Mouse (Mus musculus): ENCODE measurements around the gene Plekha4. TPM values are rescaled to one million over a fixed set of nuclear protein-coding genes. Genes with fewer than 3 reads are reported as not detected.

Gene Plekha4
- polyA plus RNA-seq, 1 experiment from 2014 or later = 1.4 TPM

DNA sequence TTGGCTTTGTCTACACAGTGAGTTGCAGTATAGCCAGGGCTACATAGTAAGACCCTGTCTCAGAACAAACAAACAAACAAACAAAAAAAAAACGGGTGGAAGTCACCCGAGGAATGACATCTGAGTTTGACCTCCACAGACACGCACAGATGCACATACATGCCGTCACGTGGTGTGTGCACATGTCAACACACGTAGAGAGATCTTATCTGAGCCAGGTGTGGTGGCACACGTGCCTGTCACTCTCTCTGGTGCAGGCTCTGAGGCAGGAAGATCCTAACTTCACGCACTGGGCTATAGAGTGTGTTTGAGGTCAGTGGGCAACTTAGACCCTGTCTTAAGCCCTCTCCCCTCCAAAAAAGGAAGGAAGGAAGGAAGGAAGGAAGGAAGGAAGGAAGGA lies 47.8 kb downstream of the Plekha4 start:
- Histone ChIP-seq H3K27ac (no peak overlapping the region), H3K4me3 (replicated peaks) (no peak overlapping the region), H3K4me1 (replicated peaks) (peaks cover 16% of the 10 kb centered on the region), H3K9ac (replicated peaks) (no peak overlapping the region), H3K4me2 (no peak overlapping the region), H3K27me3 (no peaks in the 10 kb centered on the region), H3K9me3 (no peaks in the 10 kb centered on the region), H3K36me3 (peaks cover 34% of the 10 kb centered on the region)
- no peak for ATAC-seq (ENCODE audit: insufficient number of reproducible peaks, insufficient read depth, low FRiP score, low TSS enrichment, low read depth)
- 78% methylated on average over 8 of the region's 8 CpGs for WGBS

- Histone ChIP-seq H3K4me1 (replicated peaks) (peaks cover 16% of the 10 kb centered on the region), H3K27ac (no peak overlapping the region), H3K9ac (replicated peaks) (no peak overlapping the region), H3K27me3 (no peaks in the 10 kb centered on the region), H3K4me3 (replicated peaks) (no peak overlapping the region), H3K4me2 (no peak overlapping the region), H3K9me3 (no peaks in the 10 kb centered on the region), H3K36me3 (peaks cover 36% of the 10 kb centered on the region)
- no peak for ATAC-seq (ENCODE audit: insufficient number of reproducible peaks, insufficient read depth, low FRiP score, low TSS enrichment, low read depth)
- WGBS = 85% methylated on average over 15 of the region's 15 CpGs
These were observed 48.6 kb downstream of the Plekha4 start for GRCm38 (mm10) chr7:45574472-45575379.

DNA sequence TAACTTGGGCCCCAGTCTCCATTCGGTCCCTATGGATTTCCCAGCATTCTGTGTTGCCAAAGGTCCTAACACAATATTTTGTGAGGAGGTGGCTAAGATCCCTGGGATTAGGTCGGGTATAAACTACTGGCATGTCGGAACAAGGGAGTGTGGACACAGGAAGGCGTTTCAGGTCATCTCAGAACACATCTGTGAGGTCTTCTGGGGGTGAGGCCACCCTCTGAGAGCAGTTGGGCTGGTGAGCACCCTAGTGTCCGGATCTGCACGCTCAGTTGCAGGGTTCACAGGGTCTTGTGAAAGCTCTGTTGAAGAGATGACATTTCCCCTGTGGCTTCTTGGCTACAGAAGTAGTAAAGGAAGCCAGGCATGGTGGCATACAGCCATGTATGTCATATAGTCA lies 59.8 kb downstream of the Plekha4 start:
- Histone ChIP-seq H3K4me1 (replicated peaks) (0 out of 2 replicates have a peak, but pooled peaks cover 3% of the 10 kb centered on the region), H3K9me3 (no peaks in the 10 kb centered on the region), H3K4me2 (no peak overlapping the region), H3K9ac (replicated peaks) (no peak overlapping the region), H3K4me3 (replicated peaks) (no peak overlapping the region), H3K27ac (no peak overlapping the region), H3K27me3 (no peaks in the 10 kb centered on the region), H3K36me3 (peaks cover 43% of the 10 kb centered on the region)
- ATAC-seq (ENCODE audit: insufficient number of reproducible peaks, insufficient read depth, low FRiP score, low TSS enrichment, low read depth) = no peak
- WGBS = 92% methylated on average over 6 of the region's 6 CpGs

GRCm38 (mm10) chr7:45587631-45588592 lies 61.8 kb downstream of the Plekha4 start:
- Histone ChIP-seq H3K9me3 (no peaks in the 10 kb centered on the region), H3K36me3 (peaks cover 36% of the 10 kb centered on the region), H3K27me3 (no peaks in the 10 kb centered on the region), H3K4me3 (replicated peaks) (no peak overlapping the region), H3K9ac (replicated peaks) (no peak overlapping the region), H3K4me2 (no peak overlapping the region), H3K27ac (no peak overlapping the region), H3K4me1 (replicated peaks) (0 out of 2 replicates have a peak, but pooled peaks cover 3% of the 10 kb centered on the region)
- ATAC-seq (ENCODE audit: insufficient number of reproducible peaks, insufficient read depth, low FRiP score, low TSS enrichment, low read depth) = no peak
- 92% methylated on average over 23 of the region's 23 CpGs for WGBS

DNA sequence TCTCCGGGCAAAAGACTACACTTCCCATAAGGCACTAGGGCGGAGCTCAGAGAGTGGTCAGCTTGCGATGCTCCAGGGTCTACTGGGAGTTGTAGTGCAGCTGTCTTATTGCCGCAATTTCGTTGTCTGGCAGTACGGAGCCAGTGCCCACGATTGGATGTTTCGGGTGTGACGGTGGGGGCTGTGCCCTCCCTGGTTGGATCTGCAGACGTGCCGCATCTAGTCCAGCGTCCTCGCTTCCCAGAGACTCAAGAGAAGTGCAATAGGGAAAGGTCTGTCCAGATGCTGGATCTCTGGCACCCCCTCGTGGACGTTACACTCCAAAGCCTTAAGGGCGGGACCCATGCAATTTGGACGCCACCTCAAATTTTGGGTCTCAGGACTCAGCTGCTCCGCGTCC lies 63.0 kb downstream of the Plekha4 start:
- Histone ChIP-seq H3K27ac (no peak overlapping the region), H3K4me1 (replicated peaks) (0 out of 2 replicates have a peak, but pooled peaks cover 3% of the 10 kb centered on the region), H3K9ac (replicated peaks) (no peak overlapping the region; the same call in 1 of the 2 replicates), H3K36me3 (peaks cover 25% of the 10 kb centered on the region), H3K4me2 (peak overlapping the region; percentile 51), H3K27me3 (no peaks in the 10 kb centered on the region), H3K9me3 (no peaks in the 10 kb centered on the region), H3K4me3 (replicated peaks) (peak overlapping the region; percentile 31)
- peak; percentile 94 for ATAC-seq (ENCODE audit: insufficient number of reproducible peaks, insufficient read depth, low FRiP score, low TSS enrichment, low read depth)
- WGBS = 8% methylated on average over 19 of the region's 19 CpGs

DNA sequence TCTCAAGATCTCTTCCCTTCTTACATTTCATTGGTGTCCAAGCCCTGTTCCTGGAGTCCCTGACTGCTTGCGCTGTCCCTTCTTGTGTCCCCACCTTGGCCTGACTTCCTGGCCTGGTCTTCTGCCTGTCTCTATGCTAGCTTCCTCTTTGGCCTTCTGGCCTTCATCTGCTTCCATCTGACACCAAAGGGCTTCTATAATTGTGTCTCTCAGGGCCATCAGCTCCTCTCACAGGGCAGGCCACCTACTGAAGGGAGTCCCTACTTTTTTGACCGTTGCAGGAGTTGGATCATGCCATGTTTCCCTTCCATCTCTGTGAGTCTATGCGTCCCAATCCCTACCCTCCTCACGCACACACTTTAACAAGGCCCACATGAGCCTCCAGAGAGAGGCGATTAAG lies 63.8 kb downstream of the Plekha4 start:
- H3K9me3 ChIP-seq = no peaks in the 10 kb centered on the region
- peaks cover 19% of the 10 kb centered on the region for H3K36me3 ChIP-seq
- H3K9ac ChIP-seq (replicated peaks) = no peak overlapping the region
- peak overlapping the region; percentile 51 for H3K4me2 ChIP-seq
- H3K27ac ChIP-seq = no peak overlapping the region
- no peak for ATAC-seq (ENCODE audit: insufficient number of reproducible peaks, insufficient read depth, low FRiP score, low TSS enrichment, low read depth)
- no peak overlapping the region for H3K4me3 ChIP-seq (replicated peaks)
- 0 out of 2 replicates have a peak, but pooled peaks cover 3% of the 10 kb centered on the region for H3K4me1 ChIP-seq (replicated peaks)
- no peaks in the 10 kb centered on the region for H3K27me3 ChIP-seq
- 92% methylated on average over 5 of the region's 5 CpGs for WGBS

- 0 out of 2 replicates have a peak, but pooled peaks cover 3% of the 10 kb centered on the region for H3K4me1 ChIP-seq (replicated peaks)
- 65% methylated on average over 3 of the region's 3 CpGs for WGBS
- no peak overlapping the region for H3K27ac ChIP-seq
- H3K4me2 ChIP-seq = no peak overlapping the region
- ATAC-seq (ENCODE audit: insufficient number of reproducible peaks, insufficient read depth, low FRiP score, low TSS enrichment, low read depth) = no peak
- peaks cover 9% of the 10 kb centered on the region for H3K36me3 ChIP-seq
- H3K9me3 ChIP-seq = no peaks in the 10 kb centered on the region
- no peak overlapping the region for H3K9ac ChIP-seq (replicated peaks)
- no peak overlapping the region for H3K4me3 ChIP-seq (replicated peaks)
- H3K27me3 ChIP-seq = no peaks in the 10 kb centered on the region
These were observed 64.7 kb downstream of the Plekha4 start for GRCm38 (mm10) chr7:45590874-45591273.

DNA sequence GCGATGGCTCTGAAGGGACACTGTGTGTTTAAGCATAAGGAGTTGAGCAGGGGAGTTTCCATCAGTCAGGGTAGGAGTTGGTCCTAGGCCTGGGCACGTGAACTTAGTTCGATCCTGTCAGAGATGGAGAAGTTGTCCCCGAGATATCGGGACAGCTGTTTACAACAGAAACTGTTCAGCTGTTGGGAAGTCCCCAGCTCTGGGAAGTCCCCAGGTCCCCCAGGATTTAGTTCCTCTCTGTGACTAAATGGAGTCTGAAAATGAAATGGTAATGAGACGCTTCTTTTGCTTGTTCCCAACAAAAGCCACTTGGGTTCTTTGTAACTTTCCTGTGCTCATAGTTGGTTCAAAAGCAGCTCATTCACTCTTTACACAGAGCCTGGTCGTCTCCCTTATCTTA lies 65.8 kb downstream of the Plekha4 start:
- Histone ChIP-seq H3K27me3 (no peaks in the 10 kb centered on the region), H3K4me3 (replicated peaks) (no peak overlapping the region), H3K27ac (no peak overlapping the region), H3K9ac (replicated peaks) (no peak overlapping the region), H3K9me3 (no peaks in the 10 kb centered on the region), H3K4me1 (replicated peaks) (0 out of 2 replicates have a peak, but pooled peaks cover 3% of the 10 kb centered on the region), H3K36me3 (peaks cover 5% of the 10 kb centered on the region; the same call in 1 of the 2 replicates), H3K4me2 (no peak overlapping the region)
- 87% methylated on average over 7 of the region's 7 CpGs for WGBS
- ATAC-seq (ENCODE audit: insufficient number of reproducible peaks, insufficient read depth, low FRiP score, low TSS enrichment, low read depth) = no peak

GRCm38 (mm10) chr7:45593118-45593815 lies 67.1 kb downstream of the Plekha4 start:
- Histone ChIP-seq H3K27ac (no peak overlapping the region), H3K9me3 (no peaks in the 10 kb centered on the region), H3K4me1 (replicated peaks) (0 out of 2 replicates have a peak, but pooled peaks cover 3% of the 10 kb centered on the region), H3K27me3 (no peaks in the 10 kb centered on the region), H3K4me3 (replicated peaks) (no peak overlapping the region), H3K4me2 (no peak overlapping the region), H3K36me3 (no peaks in the 10 kb centered on the region), H3K9ac (replicated peaks) (no peak overlapping the region)
- 24% methylated on average over 10 of the region's 10 CpGs for WGBS
- ATAC-seq (ENCODE audit: insufficient number of reproducible peaks, insufficient read depth, low FRiP score, low TSS enrichment, low read depth) = no peak

DNA sequence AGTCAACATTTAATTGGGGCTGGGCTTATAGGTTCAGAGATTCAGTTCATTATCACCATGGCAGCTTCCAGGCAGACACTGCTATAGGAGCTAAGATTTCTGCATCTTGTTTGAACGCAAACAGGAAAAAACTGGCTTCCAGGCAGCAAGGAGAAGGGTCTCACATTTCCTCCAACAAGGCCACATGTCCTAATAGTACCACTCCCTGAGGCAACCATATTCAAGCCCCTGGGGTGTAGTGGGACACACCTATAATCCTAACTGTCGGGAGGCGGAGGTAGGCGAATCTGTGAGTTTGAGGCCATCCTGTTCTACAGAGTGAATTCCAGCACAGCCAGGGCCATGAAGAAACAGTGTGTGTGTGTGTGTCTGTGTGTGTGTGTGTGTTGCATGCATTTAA lies 69.0 kb downstream of the Plekha4 start:
- no peak overlapping the region for H3K9ac ChIP-seq (replicated peaks)
- WGBS = 80% methylated on average over 4 of the region's 4 CpGs
- no peaks in the 10 kb centered on the region for H3K9me3 ChIP-seq
- no peak overlapping the region for H3K27ac ChIP-seq
- no peaks in the 10 kb centered on the region for H3K36me3 ChIP-seq
- no peaks in the 10 kb centered on the region for H3K27me3 ChIP-seq
- no peak overlapping the region for H3K4me3 ChIP-seq (replicated peaks)
- H3K4me2 ChIP-seq = no peak overlapping the region
- no peak for ATAC-seq (ENCODE audit: insufficient number of reproducible peaks, insufficient read depth, low FRiP score, low TSS enrichment, low read depth)
- H3K4me1 ChIP-seq (replicated peaks) = peaks cover 9% of the 10 kb centered on the region
